Mouse (Mus musculus): ENCODE measurements around the gene Tgif2lx1. TPM values are rescaled to one million over a fixed set of nuclear protein-coding genes. Genes with fewer than 3 reads are reported as not detected.
"Not testable (repeated sequence)": the region's sequence is repeated elsewhere in the genome, so short reads cannot be mapped to it uniquely, and the experiment has no call there.

Gene Tgif2lx1
- not detected in 2 replicates for polyA plus RNA-seq (2015; fragmentation: Nextera tagmentation; extraction: Ambion mirVana)

DNA sequence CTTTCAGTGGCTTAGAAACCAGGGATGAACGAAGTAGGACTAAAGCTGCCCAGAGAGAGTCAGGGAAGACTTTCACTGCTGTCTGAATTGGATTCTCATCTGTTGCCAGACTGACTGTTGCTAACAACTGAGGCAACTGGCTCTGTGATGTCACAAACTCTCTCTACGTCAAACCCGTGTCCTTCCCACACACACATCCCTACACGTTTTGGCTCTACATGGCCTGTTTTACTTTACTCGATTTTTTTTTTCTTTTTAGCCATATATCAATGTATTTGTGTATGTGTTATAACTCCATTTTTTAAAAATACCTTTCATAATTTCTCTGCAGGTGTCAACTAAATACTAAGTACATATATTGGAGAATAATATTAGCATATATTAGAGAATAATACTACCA lies at the start of gene Tgif2lx1:
TSS of gene Tgif2lx1 (minus strand) at position 101 of the 400 bp plus-strand sequence.
- ATAC-seq; H3K36me3 ChIP-seq (ENCODE audit: insufficient read depth, low read length); H3K4me2 ChIP-seq (replicated peaks; ENCODE audit: low read depth, low read length); DNase-seq (ENCODE audit: low spot score); H3K27ac ChIP-seq (ENCODE audit: low read length); H3K4me3 ChIP-seq (ENCODE audit: low read depth, low read length); H3K27me3 ChIP-seq (replicated peaks; ENCODE audit: insufficient read depth, low read length); H3K9me3 ChIP-seq (ENCODE audit: low read length); H3K9ac ChIP-seq (replicated peaks; ENCODE audit: low read depth); H3K4me1 ChIP-seq (ENCODE audit: insufficient read depth, low read depth, low read length): not testable (repeated sequence)
- WGBS = no CpG with 5 or more reads among the region's 5 CpGs

Other genes starting within 250 kb of the Tgif2lx1 start
- not detected in 2 replicates for gene Tgif2lx2, start 53.5 kb downstream of the Tgif2lx1 start, polyA plus RNA-seq (2015; fragmentation: Nextera tagmentation; extraction: Ambion mirVana)

Data from lung, postnatal 0 days (tissue).